Mouse (Mus musculus): ENCODE data around the gene Zfp108.
"Not testable (repeated sequence)": the region's sequence is repeated elsewhere in the genome, so short reads cannot be mapped to it uniquely, and the experiment has no call there.

Gene Zfp108

GRCm38 (mm10) chr7:24254633-24255474 is at the start of gene Zfp108:
Gene Zfp108, plus strand, starts transcription at chr7:24254794.
- peak; percentile 38 for DNase-seq (ENCODE audit: low read depth)

GRCm38 (mm10) chr7:24207488-24208261 is 46.9 kb upstream of the Zfp108 start:
- DNase-seq (ENCODE audit: low read depth) = peak; percentile 9

GRCm38 (mm10) chr7:24208282-24208886 is 46.2 kb upstream of the Zfp108 start:
- no peak for DNase-seq (ENCODE audit: low read depth)

- DNase-seq (ENCODE audit: low read depth) = no peak
Observed at GRCm38 (mm10) chr7:24210296-24210695, 44.3 kb upstream of the Zfp108 start.

GRCm38 (mm10) chr7:24211343-24211742 is 43.3 kb upstream of the Zfp108 start, which contains the start of gene Zfp111:
Gene Zfp111, minus strand, starts transcription at chr7:24211443.
- no peak for DNase-seq (ENCODE audit: low read depth)

GRCm38 (mm10) chr7:24237040-24237791 is 17.4 kb upstream of the Zfp108 start, which contains the start of gene Zfp109:
Gene Zfp109, minus strand, starts transcription at chr7:24237560.
- DNase-seq (ENCODE audit: low read depth) = peak; percentile 55

GRCm38 (mm10) chr7:24253779-24254615 is 597 bp upstream of the Zfp108 start:
- no peak for DNase-seq (ENCODE audit: low read depth)

GRCm38 (mm10) chr7:24259306-24259999 is 4.9 kb downstream of the Zfp108 start:
- no peak for DNase-seq (ENCODE audit: low read depth)

- no peak for DNase-seq (ENCODE audit: low read depth)
Observed at GRCm38 (mm10) chr7:24260000-24260312, 5.4 kb downstream of the Zfp108 start.

GRCm38 (mm10) chr7:24268176-24269155 is 13.9 kb downstream of the Zfp108 start:
- no peak for DNase-seq (ENCODE audit: low read depth)

GRCm38 (mm10) chr7:24269256-24269655 is 14.7 kb downstream of the Zfp108 start:
- DNase-seq (ENCODE audit: low read depth) = no peak

- no peak for DNase-seq (ENCODE audit: low read depth)
Observed at GRCm38 (mm10) chr7:24269667-24270287, 15.2 kb downstream of the Zfp108 start.

- peak; percentile 61 for DNase-seq (ENCODE audit: low read depth)
Observed at GRCm38 (mm10) chr7:24270288-24270672, 15.7 kb downstream of the Zfp108 start, which contains the start of gene Zfp93. Gene Zfp93, plus strand, starts transcription at chr7:24270420.

- DNase-seq (ENCODE audit: low read depth) = no peak
Observed at GRCm38 (mm10) chr7:24271191-24271590, 16.6 kb downstream of the Zfp108 start.

GRCm38 (mm10) chr7:24274456-24274855 is 19.9 kb downstream of the Zfp108 start:
- DNase-seq (ENCODE audit: low read depth) = no peak

GRCm38 (mm10) chr7:24278771-24279170 is 24.2 kb downstream of the Zfp108 start:
- not testable (repeated sequence) for DNase-seq (ENCODE audit: low read depth)

GRCm38 (mm10) chr7:24280031-24280857 is 25.6 kb downstream of the Zfp108 start:
- no peak for DNase-seq (ENCODE audit: low read depth)

GRCm38 (mm10) chr7:24280858-24281145 is 26.2 kb downstream of the Zfp108 start:
- no peak for DNase-seq (ENCODE audit: low read depth)

Measured in induced T-regulatory cell, adult 2 months (primary cell).